Mouse (Mus musculus) midbrain, embryonic 10.5 days (tissue): ENCODE results near the gene Hectd1. TPM values are rescaled to one million over a fixed set of nuclear protein-coding genes. Genes with fewer than 3 reads are reported as not detected.

ENCODE experiments used
- DNase-seq: peaks from one replicate; pipeline ENCODE4 v3.0.0-alpha.2; 2017; ENCODE audit warnings: low spot score
- H3K27ac ChIP-seq: fragments of 300-500 bp; sonication (generic); replicated peaks from 2 replicates; pipeline ENCODE4 v1.5.1; 2016; ENCODE audit warnings: mild to moderate bottlenecking
- H3K27me3 ChIP-seq: fragments of 300-500 bp; sonication (generic); 2 replicates; pipeline ENCODE4 v1.6.1; 2016; ENCODE audit warnings: low read depth, mild to moderate bottlenecking; ENCODE audit not compliant: poor library complexity, severe bottlenecking
- H3K36me3 ChIP-seq: fragments of 300-500 bp; sonication (generic); 2 replicates; pipeline ENCODE4 v1.6.1; 2016; ENCODE audit warnings: mild to moderate bottlenecking, moderate library complexity
- H3K4me1 ChIP-seq: fragments of 300-500 bp; sonication (generic); 2 replicates; pipeline ENCODE4 v1.6.1; 2016
- H3K4me3 ChIP-seq: fragments of 300-500 bp; sonication (generic); 2 replicates; pipeline ENCODE4 v1.5.1; 2016; ENCODE audit warnings: mild to moderate bottlenecking, moderate library complexity
- H3K9me3 ChIP-seq: fragments of 300-500 bp; sonication (generic); replicated peaks from 2 replicates; pipeline ENCODE4 v1.6.1; 2016; ENCODE audit warnings: mild to moderate bottlenecking
- WGBS: fragments of 180-500 bp; shearing (Covaris S2); methylation state at CpG from one replicate; pipeline ENCODE4 v1.1.7; 2016; 5-methylcytosine and 5-hydroxymethylcytosine counted together
- polyA plus RNA-seq: library from polyadenylated mRNA; unstranded; fragments of >200 nt; fragmentation: Nextera tagmentation; extraction: Ambion mirVana; gene quantifications from 2 replicates; pipeline ENCODE4 v1.2.1, GENCODE M21; 2016

Gene Hectd1
- polyA plus RNA-seq, 1 experiment from 2014 or later: 29.1 TPM

- Histone ChIP-seq H3K27ac (no peak overlapping the region), H3K4me3 (no peak overlapping the region), H3K27me3 (no peaks in the 10 kb centered on the region), H3K4me1 (no peaks in the 10 kb centered on the region), H3K36me3 (peaks cover 38% of the 10 kb centered on the region), H3K9me3 (peaks cover 6% of the 10 kb centered on the region; the same call in 1 of the 2 replicates)
- no peak for DNase-seq
- WGBS: 88% methylated on average over 8 of the region's 8 CpGs
These were observed 11.3 kb downstream of the Hectd1 start for GRCm38 (mm10) chr12:51817815-51818613.

- 80% methylated on average over 5 of the region's 5 CpGs for WGBS
- Histone ChIP-seq H3K27me3 (no peaks in the 10 kb centered on the region), H3K9me3 (peaks cover 6% of the 10 kb centered on the region; the same call in 1 of the 2 replicates), H3K36me3 (peaks cover 44% of the 10 kb centered on the region), H3K27ac (no peak overlapping the region), H3K4me3 (no peak overlapping the region), H3K4me1 (0 out of 2 replicates have a peak, but pooled peaks cover 2% of the 10 kb centered on the region)
- no peak for DNase-seq
These were observed 17.8 kb downstream of the Hectd1 start for GRCm38 (mm10) chr12:51811388-51812140.

GRCm38 (mm10) chr12:51810564-51810963 lies 18.8 kb downstream of the Hectd1 start:
- H3K4me1 ChIP-seq: 0 out of 2 replicates have a peak, but pooled peaks cover 2% of the 10 kb centered on the region
- no peaks in the 10 kb centered on the region for H3K27me3 ChIP-seq
- H3K36me3 ChIP-seq: peaks cover 46% of the 10 kb centered on the region
- peaks cover 6% of the 10 kb centered on the region; the same call in 1 of the 2 replicates for H3K9me3 ChIP-seq
- no peak overlapping the region for H3K4me3 ChIP-seq
- H3K27ac ChIP-seq: no peak overlapping the region
- DNase-seq: no peak

- WGBS: 91% methylated on average over 7 of the region's 7 CpGs
- H3K4me1 ChIP-seq: no peaks in the 10 kb centered on the region
- H3K4me3 ChIP-seq: no peak overlapping the region
- peaks cover 99% of the 10 kb centered on the region for H3K36me3 ChIP-seq
- DNase-seq: peak; percentile 38
- no peaks in the 10 kb centered on the region for H3K9me3 ChIP-seq
- H3K27me3 ChIP-seq: no peaks in the 10 kb centered on the region
- no peak overlapping the region for H3K27ac ChIP-seq
These were observed 44.5 kb downstream of the Hectd1 start for GRCm38 (mm10) chr12:51784842-51785241.

- no peak overlapping the region for H3K4me3 ChIP-seq
- H3K36me3 ChIP-seq: peaks cover 87% of the 10 kb centered on the region
- no peak overlapping the region for H3K27ac ChIP-seq
- no peaks in the 10 kb centered on the region for H3K27me3 ChIP-seq
- DNase-seq: no peak
- H3K9me3 ChIP-seq: no peaks in the 10 kb centered on the region
- H3K4me1 ChIP-seq: no peaks in the 10 kb centered on the region
- 96% methylated on average over 15 of the region's 15 CpGs for WGBS
These were observed 60.6 kb downstream of the Hectd1 start for GRCm38 (mm10) chr12:51768702-51769101.

- no peak for DNase-seq
- H3K27ac ChIP-seq: no peak overlapping the region
- H3K4me1 ChIP-seq: no peaks in the 10 kb centered on the region
- no peak overlapping the region for H3K4me3 ChIP-seq
- H3K36me3 ChIP-seq: peaks cover 88% of the 10 kb centered on the region
- WGBS: 98% methylated on average over 4 of the region's 4 CpGs
- H3K27me3 ChIP-seq: no peaks in the 10 kb centered on the region
- H3K9me3 ChIP-seq: no peaks in the 10 kb centered on the region
These were observed 61.9 kb downstream of the Hectd1 start for GRCm38 (mm10) chr12:51767454-51767853.

GRCm38 (mm10) chr12:51759374-51759773 lies 70.0 kb downstream of the Hectd1 start:
- H3K4me1 ChIP-seq: no peaks in the 10 kb centered on the region
- no peaks in the 10 kb centered on the region for H3K9me3 ChIP-seq
- DNase-seq: no peak
- WGBS: 94% methylated on average over 3 of the region's 3 CpGs
- H3K27me3 ChIP-seq: no peaks in the 10 kb centered on the region
- H3K36me3 ChIP-seq: peaks cover 98% of the 10 kb centered on the region
- H3K4me3 ChIP-seq: no peak overlapping the region
- no peak overlapping the region for H3K27ac ChIP-seq

- no peak overlapping the region for H3K27ac ChIP-seq
- no peaks in the 10 kb centered on the region for H3K27me3 ChIP-seq
- no peaks in the 10 kb centered on the region for H3K4me1 ChIP-seq
- no peak for DNase-seq
- peaks cover 99% of the 10 kb centered on the region for H3K36me3 ChIP-seq
- no peak overlapping the region for H3K4me3 ChIP-seq
- H3K9me3 ChIP-seq: no peaks in the 10 kb centered on the region
These were observed 72.8 kb downstream of the Hectd1 start for GRCm38 (mm10) chr12:51756599-51756961.

GRCm38 (mm10) chr12:51755938-51756598 lies 73.3 kb downstream of the Hectd1 start:
- peaks cover 99% of the 10 kb centered on the region for H3K36me3 ChIP-seq
- H3K4me1 ChIP-seq: no peaks in the 10 kb centered on the region
- no peak overlapping the region for H3K4me3 ChIP-seq
- 96% methylated on average over 12 of the region's 12 CpGs for WGBS
- H3K27me3 ChIP-seq: no peaks in the 10 kb centered on the region
- H3K27ac ChIP-seq: no peak overlapping the region
- H3K9me3 ChIP-seq: no peaks in the 10 kb centered on the region
- DNase-seq: no peak

GRCm38 (mm10) chr12:51747348-51747747 lies 82.0 kb downstream of the Hectd1 start:
- no peaks in the 10 kb centered on the region for H3K27me3 ChIP-seq
- no peak for DNase-seq
- no peak overlapping the region for H3K4me3 ChIP-seq
- H3K27ac ChIP-seq: no peak overlapping the region
- peaks cover 95% of the 10 kb centered on the region for H3K36me3 ChIP-seq
- 92% methylated on average over 2 of the region's 2 CpGs for WGBS
- H3K9me3 ChIP-seq: no peaks in the 10 kb centered on the region
- H3K4me1 ChIP-seq: no peaks in the 10 kb centered on the region

GRCm38 (mm10) chr12:51744957-51745356 lies 84.4 kb downstream of the Hectd1 start:
- peaks cover 80% of the 10 kb centered on the region for H3K36me3 ChIP-seq
- WGBS: 85% methylated on average over 6 of the region's 6 CpGs
- H3K27me3 ChIP-seq: no peaks in the 10 kb centered on the region
- no peaks in the 10 kb centered on the region for H3K4me1 ChIP-seq
- H3K4me3 ChIP-seq: no peak overlapping the region
- DNase-seq: no peak
- no peaks in the 10 kb centered on the region for H3K9me3 ChIP-seq
- no peak overlapping the region for H3K27ac ChIP-seq

- Histone ChIP-seq H3K36me3 (peaks cover 48% of the 10 kb centered on the region), H3K9me3 (no peaks in the 10 kb centered on the region), H3K27me3 (no peaks in the 10 kb centered on the region), H3K4me1 (no peaks in the 10 kb centered on the region), H3K4me3 (no peak overlapping the region), H3K27ac (no peak overlapping the region)
- DNase-seq: peak; percentile 26
- 84% methylated on average over 6 of the region's 6 CpGs for WGBS
These were observed 87.6 kb downstream of the Hectd1 start for GRCm38 (mm10) chr12:51741690-51742089.

GRCm38 (mm10) chr12:51736807-51737206 lies 92.5 kb downstream of the Hectd1 start:
- Histone ChIP-seq H3K4me1 (no peaks in the 10 kb centered on the region), H3K27me3 (no peaks in the 10 kb centered on the region), H3K4me3 (no peak overlapping the region), H3K9me3 (no peaks in the 10 kb centered on the region), H3K36me3 (peaks cover 9% of the 10 kb centered on the region), H3K27ac (no peak overlapping the region)
- 47% methylated on average over 1 of the region's 1 CpGs for WGBS
- no peak for DNase-seq
